Mouse (Mus musculus): ENCODE measurements around the gene Selenow.
A peak's percentile ranks its signal among the peaks of the same experiment; 100 is the strongest.

Selenow gene

DNA sequence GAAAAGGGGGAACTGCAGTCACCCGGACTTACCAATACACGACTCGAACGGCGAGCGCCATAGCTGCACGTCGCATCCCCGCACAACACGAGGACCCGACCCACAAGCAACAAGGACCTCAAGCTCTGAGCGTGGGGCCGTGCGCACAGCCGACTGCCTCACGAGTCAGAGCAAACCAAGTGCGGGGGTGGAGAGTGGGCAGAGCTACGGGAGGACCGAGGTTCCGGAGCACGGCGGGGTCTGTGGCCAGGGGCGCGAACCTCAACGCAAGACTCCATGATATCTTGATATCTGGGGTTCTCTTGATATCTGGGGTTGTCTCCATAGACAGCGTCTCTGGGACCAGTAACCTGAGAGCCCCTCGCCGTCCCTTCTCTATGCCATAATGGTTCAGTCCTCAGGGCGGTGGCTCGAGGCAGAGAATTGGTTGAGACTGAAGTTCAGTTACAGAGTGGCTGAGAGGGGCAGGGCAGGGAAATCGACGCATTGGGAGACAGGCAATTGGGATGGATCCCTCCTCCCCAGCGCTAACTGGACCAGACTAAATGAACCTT is at the start of gene Selenow:
TSS of gene Selenow (minus strand) at position 183 of the 554 bp plus-strand sequence.
- peak; percentile 87 to 88 for DNase-seq (ENCODE audit: low spot score in 2 of 2)

DNA sequence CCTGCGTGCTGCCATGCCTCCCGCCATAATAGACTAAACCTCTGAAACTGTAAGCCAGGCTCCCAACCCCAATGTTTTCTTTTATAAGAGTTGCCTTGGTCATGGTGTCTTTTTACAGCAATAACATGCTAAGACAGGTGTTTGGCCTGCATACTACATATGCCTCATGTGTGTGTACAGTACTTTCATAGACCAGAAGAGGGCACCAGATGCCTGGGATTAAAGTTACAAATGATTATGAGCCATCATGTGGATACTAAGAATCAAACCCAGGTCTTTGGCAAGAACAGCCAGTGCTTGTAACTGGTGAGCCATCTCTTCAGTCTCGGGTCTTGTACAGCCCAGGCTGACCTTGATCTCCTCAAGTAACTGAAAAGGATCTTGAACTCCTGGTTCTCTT is 47.5 kb upstream of the Selenow start:
- no peak for DNase-seq (ENCODE audit: low spot score in 2 of 2)

DNA sequence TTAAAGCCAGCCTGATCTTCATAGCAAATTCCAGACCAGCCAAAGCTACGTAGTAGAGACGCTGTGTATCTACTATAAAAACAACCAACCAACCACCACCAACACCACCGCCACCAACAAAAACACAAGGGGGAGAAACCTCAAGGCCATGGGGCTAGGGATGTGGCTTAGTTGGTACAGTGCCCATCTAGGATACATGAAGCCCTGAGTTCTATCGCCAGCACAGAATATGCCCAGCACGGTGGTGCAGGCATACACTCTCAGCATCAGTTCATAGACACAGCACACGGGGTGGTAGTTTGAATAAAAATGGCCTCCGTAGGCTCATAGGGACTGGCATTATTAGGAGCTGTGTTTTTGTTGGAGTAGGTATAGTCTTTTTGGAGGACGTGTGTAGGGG is 46.1 kb upstream of the Selenow start:
- DNase-seq (ENCODE audit: low spot score in 2 of 2) = no peak

DNA sequence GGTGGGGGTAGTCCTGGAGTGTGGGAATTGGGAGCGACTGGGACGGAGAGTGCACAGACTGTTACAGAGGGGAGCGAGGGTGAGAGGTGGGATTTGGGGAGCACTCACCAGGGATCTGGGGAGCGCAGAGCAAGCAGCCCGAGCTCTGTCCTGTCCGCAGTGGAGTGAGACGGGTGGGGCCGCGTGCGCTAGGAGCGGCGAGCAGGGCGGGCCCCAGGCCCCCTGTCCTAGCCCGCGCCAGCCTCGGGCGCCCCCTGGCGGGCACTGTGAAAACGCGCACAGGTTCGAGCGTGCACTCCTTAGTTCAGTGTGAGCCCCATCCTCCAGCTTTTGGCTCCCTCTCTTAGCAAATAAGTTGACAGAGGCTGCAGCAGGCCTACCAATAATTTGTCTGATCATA is 45.1 kb upstream of the Selenow start, which contains the start of gene Ehd2:
TSS of gene Ehd2 (minus strand) at position 256 of the 400 bp plus-strand sequence.
- peak; percentile 67 to 83 for DNase-seq (ENCODE audit: low spot score in 2 of 2)

DNA sequence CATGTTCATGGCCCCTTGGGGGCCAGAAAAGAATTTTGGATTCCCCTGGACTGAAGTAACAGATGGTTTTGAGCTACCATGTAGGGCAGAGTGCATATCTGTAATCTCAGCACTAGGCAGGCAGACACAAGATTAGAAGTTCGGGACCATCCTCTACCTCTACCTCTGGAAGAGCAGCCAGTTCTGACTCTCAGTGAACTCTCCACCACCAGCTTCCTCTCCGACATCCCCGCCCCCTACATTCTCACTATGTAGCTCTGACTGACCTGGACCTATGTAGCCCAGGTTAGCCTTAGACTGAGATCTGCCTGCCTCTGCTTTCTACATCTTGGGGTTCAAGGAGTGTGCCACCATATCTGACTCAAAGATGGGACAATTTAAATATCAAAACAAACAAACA is 44.3 kb upstream of the Selenow start:
- no peak for DNase-seq (ENCODE audit: low spot score in 2 of 2)

DNA sequence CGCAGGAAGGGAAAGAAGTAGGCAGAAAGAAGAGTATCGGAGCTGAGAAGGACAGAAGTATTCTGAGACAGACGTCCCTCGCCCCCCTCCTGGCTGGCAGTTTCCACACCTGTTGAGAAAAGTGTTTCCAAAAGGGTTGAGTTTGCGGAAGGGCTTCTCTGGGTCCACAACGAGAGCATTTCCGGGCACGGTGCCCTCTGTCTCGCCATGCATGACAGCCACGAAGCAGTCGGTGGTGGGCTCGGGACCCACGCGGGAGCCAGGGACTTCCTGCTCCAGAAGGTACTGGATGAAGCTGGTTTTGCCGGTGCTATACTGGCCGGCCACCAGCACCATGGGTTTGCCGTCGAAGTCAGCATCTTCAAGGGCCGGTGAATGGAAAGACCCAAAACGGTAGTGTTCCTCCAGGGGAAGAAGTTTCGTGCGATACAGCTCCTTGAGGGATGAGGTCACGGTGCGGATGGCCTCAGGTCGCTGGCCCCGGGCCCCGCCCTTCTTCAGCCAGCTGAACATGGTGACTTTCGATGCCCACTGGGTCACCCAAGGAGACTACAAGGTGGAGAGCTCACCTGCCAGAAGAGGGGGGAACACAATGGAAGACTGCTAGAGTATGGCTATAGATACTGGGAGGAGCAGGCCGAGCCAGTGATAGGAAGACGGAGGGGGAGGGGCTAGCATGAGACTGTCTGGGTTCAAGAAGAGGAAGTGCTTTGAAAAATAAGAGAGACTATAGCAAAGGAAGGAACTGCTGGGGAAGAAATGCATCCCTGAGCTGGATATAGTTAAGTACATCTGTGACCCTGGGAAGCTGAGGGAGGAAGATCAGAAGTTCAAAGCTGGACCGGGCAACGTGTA is 41.8 kb upstream of the Selenow start:
- DNase-seq (ENCODE audit: low spot score in 2 of 2) = no peak

DNA sequence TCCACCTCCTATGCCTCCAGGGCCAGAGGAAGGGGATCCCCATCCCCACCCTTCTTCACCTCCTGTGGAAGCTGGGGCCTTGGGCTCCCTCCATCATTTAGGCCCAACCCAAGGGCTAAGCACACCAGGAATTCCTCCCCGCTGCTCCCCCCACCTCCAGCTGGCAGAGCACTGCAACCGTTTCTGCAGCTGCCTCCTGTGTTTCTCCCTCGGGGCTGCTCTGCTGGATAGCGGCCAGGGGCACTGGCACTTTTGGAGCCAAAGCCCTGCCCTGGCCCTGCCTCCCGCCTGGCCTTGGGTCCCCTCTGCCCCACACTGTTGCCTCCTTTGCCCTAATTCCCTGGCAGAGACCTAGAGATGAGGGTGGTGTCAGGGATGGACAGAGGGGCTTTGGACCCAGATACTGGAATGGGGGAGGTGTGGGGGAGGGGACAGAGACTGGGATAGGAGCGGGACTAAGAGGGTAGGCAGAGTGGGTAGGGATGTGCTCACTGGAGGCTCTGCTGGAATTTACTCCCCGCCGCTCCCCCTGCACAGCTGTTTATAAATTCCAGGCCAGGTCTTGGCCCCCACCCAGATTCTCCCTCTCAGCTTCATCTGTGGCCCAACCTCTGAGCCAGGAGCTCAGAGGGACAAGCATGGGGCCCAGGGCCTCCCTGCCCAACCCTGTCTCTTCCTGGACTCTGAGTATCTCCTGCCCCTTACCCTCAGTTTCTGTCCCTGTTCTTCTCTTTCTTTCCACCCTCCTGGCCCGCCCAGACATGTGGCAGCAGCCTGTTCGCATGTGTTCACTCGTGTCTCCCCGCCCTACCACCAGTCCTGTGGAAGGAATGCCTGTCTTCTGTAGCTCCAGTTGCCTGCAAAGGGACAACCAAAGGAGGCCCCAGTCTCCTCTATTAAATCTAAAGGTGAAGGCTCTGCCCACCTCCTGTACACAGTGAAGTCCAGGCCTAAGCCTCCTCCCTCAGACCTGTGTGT is 40.4 kb upstream of the Selenow start:
- DNase-seq (ENCODE audit: low spot score in 2 of 2) = peak; percentile 73 to 90

DNA sequence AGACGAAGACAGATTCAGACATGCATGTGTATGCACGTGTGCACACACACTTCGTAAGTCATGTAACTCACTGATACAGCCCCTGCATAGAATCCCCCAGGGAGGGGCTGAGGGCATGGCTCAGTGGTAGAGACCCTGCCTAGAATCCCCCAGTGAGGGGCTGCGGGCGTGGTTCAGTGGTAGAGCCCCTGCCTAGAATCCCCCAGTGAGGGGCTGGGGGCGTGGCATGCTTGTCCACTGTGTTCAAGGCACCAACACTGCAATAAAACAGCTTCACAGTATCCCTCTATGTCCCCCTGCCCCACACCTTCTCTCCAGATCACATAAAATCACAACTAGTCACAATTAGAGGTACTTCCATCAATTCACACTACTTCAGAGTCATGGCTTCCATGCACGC is 39.6 kb upstream of the Selenow start:
- DNase-seq (ENCODE audit: low spot score in 2 of 2) = no peak

DNA sequence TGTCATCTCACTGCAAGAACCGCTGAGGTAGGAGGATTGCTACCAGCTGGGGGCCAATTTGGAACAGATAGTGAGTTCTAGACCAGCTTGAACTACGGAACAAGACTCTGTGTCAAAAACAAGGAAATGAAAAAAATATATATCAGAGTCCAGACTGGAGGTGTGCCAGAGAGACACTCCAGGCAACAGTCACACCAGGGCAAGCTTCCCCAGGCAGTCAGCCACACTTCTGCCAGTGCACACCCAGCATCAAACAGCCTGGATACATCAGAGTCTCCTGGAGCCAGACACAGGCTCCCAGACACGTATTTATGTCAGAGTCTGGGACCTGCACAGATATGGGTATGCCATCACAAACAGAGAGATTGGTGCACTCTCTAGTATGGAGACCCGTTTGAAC is 39.0 kb upstream of the Selenow start:
- DNase-seq (ENCODE audit: low spot score in 2 of 2) = no peak

DNA sequence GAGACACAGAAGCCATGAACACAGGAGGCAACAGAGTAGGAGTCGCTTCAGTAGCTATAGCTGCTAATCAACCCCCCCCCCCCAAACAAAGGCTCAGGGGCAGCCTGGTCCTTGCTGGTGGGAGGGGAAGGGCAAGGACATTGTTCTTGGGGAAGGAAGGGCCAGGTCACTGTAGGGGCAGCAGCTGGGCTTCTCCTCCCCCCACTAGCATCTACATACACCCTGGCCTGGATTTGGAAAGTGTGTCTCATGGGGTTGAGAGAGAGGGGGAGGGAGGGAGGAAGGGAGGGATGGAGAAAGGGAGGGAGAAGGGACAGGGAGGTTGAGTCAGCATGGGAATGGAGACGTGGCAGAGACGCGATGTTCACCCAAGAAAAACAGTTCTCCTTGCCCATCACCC is 38.5 kb upstream of the Selenow start:
- no peak for DNase-seq (ENCODE audit: low spot score in 2 of 2)

DNA sequence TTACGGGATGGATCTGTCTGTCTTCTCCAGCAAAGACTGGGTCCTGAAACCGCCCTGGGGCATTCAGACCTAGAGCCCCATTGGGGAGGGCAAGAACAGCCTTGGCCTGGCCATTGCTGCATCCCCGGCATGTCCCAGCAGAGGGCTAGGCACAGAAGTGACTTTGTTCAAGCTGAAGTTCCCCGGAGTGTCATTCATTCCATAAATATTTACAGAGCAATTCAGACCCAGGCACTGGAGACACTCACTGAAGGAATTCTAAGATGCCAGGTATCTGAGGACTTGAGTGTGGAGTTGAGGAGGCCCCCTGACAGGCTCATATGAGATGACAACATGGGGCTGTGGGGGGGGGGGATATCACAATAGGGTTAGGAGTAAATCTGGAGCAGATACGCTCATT is 33.9 kb upstream of the Selenow start:
- DNase-seq (ENCODE audit: low spot score in 2 of 2) = no peak

DNA sequence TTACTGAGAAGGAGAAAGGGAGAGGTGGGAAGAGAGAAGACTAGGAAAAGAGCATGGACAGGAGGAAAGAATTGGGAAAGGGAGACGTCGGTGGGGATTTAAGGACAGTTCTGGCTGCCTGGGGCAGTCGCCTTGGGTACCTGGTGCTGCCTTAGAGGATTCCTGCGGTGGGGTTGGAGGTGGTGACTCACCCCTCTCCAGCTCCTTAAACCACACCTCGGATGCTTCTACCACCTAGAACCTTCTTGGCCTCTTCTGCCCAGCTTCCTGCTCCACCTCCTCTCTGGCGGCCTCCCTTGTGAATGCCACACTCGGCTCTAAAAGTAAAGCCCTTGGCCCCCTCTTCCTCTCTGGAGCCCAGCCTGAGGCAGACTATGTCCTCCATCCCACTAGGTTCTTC is 33.3 kb upstream of the Selenow start:
- no peak for DNase-seq (ENCODE audit: low spot score in 2 of 2)

DNA sequence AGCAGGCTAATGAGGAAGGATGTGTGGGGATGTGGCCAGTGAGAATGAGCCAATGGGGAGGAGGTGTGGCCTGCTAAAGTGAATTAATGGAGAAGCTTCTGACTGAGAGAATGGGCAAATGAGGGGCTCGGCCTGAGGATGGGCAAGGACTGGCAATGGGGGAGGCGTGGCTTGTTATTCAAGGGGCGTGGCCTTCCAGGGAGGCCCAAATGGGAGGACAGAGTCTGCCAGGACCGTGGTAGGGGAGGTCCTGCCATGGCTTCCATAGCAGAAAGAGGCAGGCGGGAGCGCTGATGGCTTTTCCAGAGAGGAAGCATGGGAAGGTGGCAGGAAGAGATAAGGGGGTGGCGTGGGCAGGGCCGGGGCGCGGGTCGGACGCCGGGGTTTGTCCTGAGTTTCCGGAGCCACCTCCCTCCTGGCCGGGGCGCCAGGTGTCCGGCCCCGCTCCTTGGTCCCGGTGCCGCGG is 32.8 kb upstream of the Selenow start:
- DNase-seq (ENCODE audit: low spot score in 2 of 2) = peak in 1 of 2 experiments; percentile 68

DNA sequence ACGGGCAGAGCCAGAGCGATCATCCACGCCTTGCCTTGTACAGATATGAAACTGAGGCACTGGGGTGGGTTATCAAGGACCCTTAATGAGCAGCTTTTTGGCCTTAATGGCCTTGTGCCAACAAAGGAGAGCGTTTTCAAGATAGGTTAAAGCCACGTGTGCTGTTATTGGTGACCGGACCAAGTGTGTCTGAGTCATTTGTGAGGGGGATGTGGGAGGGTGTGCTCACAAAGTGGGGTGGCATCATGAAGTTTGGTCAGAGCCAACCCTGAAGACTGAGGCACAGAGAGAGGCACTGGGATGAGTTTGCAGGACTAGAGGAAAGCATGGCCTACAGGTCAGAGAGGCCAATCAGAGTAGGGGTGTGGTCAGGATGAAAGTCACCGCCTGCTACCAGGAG is 32.2 kb upstream of the Selenow start:
- DNase-seq (ENCODE audit: low spot score in 2 of 2) = no peak

DNA sequence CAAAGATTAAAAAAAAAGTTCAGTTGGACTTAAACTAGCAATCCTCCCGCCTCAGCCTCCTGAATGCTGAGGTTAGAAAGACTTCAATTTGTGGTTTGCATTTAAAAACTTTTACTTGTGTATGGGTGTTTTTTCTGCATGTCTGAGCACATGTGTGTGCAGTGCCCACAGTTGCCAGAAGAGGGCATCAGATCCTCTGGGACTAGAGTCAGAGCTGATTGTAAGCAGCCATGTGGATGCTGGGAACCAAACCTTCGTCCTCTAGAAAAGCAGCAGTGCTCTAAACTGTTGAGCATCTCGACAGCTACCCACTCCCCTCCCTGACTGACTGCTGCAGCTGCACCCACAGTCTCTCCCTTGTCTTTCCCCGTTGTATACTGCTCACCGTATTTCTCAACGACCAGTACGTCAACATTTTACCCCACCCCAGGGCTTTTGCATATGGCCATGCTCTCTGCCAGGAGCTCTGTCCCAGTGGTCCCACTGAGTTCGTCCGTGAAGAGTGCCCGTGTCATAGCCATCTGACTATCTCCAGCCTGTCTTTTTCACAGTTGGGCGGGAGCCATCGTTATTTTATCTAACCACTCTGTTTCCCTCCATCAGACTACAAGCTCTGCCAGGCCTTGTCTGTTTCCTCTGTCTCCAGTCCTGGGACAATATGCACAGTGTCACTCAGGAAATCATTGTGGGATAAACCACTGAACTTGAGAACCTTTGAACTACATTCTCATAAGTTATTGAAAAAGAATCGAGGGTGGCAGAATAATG is 31.3 kb upstream of the Selenow start:
- DNase-seq (ENCODE audit: low spot score in 2 of 2) = no peak

DNA sequence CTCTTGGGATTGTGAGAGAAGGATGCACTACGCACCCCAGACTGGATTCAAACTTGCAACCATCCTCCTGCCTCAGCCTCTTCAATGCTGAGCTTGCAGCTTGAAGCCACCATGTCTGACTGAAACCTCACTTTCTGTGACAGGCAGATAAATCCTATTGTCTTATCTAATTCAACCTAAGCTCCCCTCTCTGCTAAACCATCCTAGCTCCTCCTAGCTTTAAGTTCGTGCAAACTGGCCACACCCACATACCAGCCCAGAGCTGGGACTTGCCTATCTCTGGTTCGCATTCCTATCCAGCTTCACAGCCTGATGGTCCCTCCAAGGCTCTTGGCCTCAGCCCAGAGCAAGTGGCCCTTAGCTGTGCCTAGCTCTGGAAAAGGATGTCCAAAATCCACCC is 30.2 kb upstream of the Selenow start:
- DNase-seq (ENCODE audit: low spot score in 2 of 2) = no peak

DNA sequence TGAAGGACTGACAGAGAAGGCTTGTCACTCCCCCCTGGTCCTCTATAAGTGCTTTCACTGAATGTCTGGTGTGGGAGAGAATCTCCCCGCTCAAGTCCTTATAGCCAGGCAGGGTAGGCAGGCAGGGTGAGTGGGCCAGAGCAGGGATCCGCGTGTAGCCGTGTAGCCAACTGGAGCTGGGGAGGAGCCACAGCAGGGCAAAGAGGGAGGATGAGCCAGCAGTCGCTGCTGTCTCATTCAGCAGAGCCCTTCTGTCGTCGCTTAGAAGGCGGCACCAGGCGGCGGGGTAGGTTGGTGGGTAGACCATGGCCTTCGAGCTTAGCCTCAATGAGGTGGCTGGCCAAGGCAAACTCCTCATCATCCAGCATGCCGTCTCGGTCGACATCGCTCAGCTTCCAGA is 27.8 kb upstream of the Selenow start:
- DNase-seq (ENCODE audit: low spot score in 2 of 2) = no peak

DNA sequence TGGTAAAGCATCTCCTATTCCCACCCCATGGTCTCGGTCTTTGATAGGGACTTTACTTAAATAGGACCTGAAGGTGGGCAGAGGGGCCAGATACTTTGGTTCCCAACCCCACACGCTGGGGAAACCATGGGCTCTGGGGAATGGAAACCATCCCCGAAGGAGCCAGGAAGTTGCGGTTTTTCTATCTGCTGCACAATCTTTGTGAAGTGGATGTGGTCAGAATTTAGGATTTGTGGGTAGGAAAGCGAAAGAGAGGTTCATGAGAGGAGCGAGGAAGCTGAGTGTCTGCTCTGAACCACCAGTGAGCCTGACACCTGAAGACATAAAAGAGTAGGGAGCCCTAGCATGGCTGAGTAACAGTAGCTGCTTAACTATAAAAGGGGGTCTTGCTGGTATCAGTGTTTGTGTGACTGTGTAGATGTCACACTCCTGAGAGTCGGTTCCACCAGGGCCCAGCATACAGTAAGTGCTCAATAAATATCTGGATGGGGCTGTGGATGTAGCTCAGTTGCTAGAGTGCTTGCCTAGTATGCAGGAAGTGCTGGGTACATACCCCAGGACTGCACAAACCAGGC is 27.1 kb upstream of the Selenow start:
- no peak for DNase-seq (ENCODE audit: low spot score in 2 of 2)

DNA sequence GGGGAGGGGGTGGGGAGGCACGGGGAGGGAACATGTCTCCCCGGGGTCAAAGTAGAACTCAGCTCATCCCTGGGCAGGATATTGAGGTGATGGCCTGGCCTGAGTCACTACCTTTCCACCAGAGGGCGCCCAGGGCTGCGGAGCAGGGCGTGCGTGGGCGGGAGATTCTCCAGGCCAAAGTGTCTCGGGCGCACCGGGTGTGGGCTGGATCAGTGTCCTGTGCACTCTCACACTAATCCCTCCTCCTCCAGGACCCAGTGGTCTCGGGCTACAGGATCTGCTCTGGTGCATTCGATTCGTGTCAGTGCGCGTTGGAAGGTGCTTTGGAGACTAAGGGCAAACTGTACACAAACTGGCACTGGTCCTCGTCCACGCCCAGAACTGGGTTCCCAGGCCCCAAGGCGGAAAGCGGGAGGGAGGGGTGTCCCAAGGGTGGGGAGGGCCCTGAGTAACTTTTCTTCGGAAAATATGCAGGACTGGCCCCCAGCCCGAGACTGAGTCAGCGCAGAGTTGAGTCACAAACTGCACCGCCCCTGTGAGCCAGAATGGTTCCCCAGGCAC is 26.3 kb upstream of the Selenow start:
- peak; percentile 87 to 94 for DNase-seq (ENCODE audit: low spot score in 2 of 2)

DNA sequence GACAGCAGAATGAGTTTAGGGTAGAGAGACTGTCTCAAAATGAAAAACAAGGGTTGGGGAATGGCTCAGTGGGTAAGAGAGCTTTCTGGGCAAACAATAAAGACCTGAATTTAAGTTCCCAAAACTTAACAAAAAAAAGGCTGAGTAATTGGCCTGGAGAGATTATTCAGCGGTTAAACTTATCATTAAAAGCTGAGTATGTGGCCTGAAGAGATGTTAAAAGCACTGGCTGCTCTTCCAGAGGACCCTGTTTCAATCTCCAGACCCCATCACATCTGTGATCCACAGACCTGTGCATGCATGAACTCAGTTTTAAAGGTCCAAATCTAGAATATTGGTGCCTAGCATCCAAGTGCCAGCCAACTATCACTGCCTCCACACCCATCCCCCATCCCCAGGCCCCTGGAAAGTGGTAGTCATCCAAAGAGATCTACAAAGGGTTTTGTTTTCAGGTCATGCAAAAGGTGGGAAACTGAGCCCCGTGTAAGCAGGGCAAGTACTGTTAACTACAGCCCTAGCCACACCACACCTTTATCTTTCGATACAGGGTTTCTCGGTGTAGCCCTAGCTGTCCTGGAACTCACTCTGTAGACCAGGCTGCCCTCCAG is 25.6 kb upstream of the Selenow start:
- no peak for DNase-seq (ENCODE audit: low spot score in 2 of 2)
